Mouse (Mus musculus): Measurements from ENCODE around the gene Fer1l5.

The Fer1l5 gene

GRCm38 (mm10) chr1:36371934-36372845 is at the start of gene Fer1l5:
Gene Fer1l5, plus strand, starts transcription at chr1:36372291.
- DNase-seq, result no peak

DNA sequence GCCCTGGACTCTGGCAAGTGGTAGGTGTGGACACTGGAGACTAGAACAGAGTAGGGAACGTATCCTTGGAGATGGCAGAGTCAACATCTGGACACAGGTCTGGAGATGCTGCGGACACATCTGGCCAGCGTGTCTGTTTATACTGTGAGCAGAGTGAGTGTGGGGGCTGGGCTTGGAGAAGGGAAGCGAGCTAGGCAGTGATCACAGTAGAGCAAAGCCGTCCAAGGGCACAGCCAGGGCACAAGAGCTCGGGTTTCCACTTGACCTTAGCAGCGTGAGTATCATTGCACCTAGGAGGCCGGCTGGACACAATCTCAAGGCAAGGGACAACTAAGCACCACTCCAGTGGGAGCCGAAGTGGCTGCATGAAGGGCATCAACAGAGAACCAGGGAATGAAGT is 49.0 kb upstream of the Fer1l5 start:
- DNase-seq, result no peak

- peak; percentile 64 for DNase-seq
Observed at GRCm38 (mm10) chr1:36323746-36324448, 48.2 kb upstream of the Fer1l5 start.

- no peak for DNase-seq
Observed at GRCm38 (mm10) chr1:36325900-36326321, 46.2 kb upstream of the Fer1l5 start.

- no peak for DNase-seq
Observed at GRCm38 (mm10) chr1:36326815-36327214, 45.3 kb upstream of the Fer1l5 start.

- DNase-seq, result no peak
Observed at GRCm38 (mm10) chr1:36331743-36332142, 40.3 kb upstream of the Fer1l5 start.

GRCm38 (mm10) chr1:36332955-36333887 is 38.9 kb upstream of the Fer1l5 start:
- no peak for DNase-seq

DNA sequence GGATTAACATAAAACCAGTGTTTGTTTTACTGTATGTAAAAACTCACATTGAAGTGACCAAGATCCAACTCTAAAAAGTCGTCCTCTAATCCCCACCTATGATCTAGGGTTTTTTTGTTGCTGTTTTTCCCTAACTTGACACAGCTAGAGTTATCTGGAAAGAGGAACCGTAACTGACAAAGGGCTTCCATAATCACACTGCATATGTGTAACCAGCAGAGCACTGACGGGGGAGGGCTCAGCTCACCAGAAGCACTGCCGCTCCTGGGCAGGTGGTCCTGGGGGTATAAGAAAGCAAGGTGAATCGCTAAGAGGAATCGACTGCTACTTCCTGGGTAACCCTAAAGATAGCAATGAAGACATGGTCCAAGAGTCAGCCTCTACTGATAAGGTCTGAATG is 29.5 kb upstream of the Fer1l5 start:
- no peak for DNase-seq

GRCm38 (mm10) chr1:36352351-36352750 is 19.7 kb upstream of the Fer1l5 start:
- no peak for DNase-seq

GRCm38 (mm10) chr1:36356955-36357695 is 15.0 kb upstream of the Fer1l5 start:
- DNase-seq, result no peak

- peak; percentile 5 to 9 for DNase-seq
Observed at GRCm38 (mm10) chr1:36367698-36368097, 4.4 kb upstream of the Fer1l5 start.

DNA sequence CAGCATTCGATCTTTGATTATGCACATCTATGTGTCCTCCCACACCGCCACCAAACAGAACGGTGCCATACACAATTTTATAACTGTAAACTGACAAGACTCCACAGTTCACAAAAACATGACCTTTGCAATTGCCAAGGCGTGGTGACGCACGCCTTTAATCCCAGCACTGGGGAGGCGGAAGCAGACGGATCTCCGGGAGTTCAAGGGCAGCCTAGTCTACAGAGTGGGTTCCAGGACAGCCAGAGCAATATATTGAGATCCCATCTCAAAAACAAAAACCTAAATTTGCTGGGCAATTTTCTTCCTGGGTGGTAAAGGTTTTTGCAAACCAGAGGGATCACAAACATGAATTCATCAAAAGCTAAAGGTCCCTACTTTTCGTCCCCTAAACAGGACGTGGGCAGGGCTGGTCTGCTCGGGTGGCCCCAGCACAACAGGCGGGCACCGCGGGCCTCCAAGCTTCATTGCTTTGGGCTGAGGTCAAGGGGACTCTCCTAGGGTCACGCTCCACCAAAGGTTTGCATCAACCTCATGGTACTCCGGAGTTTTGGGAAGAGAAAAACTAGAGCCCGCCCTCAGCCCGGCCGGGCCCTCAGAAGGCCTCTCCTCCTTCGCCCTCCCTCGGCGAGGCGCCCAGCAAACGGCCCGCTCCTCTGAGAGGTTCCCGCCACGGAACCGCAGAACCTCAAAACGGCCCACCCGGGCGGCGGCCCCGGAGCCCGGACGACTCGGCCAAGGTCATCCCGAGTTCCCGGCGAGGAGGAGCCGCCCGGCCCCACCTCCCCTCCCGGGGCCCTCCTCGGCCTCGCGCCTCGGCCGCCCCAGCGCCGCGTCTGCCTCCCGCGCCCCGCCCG is 3.8 kb upstream of the Fer1l5 start:
- DNase-seq, result peak; percentile 22 to 68

GRCm38 (mm10) chr1:36368969-36369645 is 3.0 kb upstream of the Fer1l5 start, which contains the start of gene Kansl3:
Gene Kansl3, minus strand, starts transcription at chr1:36369181.
- DNase-seq, result peak; percentile 94 to 95

GRCm38 (mm10) chr1:36370918-36371317 is 1.2 kb upstream of the Fer1l5 start:
- no peak for DNase-seq

DNA sequence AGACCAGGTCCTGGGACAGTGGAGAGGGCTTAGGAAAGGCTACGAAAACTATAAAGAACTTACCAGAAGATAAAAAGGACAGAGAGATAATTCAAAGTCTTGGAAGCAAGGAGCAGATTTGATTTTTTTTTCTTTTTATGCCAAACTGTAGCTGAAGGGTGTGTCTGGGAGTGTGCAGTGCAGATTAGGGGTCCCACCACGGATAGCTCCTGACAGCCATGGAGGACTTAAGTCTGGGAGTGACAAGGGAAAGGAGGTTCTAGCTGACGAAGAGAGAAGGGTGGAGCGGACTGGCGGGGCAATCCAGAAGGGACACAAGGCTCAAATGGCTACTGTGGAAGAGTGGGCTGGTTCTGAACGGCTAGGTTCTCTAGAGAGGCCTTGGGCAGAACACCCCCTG is 6.8 kb downstream of the Fer1l5 start:
- DNase-seq, result no peak

DNA sequence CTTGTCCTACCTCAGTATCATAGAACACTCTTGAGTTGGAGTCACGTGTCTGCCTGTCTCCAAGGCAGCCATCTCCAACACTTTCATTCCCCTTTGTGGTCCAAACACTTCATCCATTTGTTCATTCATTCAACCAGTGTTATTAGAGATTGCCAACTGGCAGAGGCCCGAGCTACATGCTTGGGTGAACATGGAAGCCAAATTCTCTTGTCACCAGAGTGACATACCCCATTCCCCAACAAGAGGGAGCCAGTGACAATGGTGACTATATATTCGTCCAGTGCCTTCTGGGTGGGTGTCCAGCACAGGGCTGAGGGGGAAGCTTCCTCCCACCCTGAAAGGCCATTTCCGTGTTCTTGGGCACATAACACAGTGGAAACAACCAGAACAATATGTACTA is 7.5 kb downstream of the Fer1l5 start:
- peak; percentile 4 to 46 for DNase-seq

DNA sequence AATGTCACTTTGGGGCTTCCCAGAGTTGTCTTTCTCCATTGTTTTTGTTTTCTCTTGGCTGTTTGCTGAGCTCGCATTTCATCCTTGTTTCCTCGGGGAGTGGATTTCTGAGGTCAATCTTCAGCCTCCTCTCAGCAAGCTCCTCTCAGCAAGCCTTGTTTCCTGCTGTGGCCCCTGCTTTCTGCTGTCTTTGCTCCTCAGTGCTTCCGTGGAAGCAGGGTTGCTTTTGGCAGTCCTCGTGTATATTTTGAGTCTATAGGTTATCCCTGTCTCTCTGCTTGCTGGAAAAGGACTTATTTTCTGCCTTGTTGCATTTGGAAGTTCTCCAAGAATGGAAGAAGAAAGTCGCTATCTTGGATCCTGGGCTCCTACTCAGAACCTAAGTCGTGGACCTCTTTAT is 24.9 kb downstream of the Fer1l5 start:
- no peak for DNase-seq

DNA sequence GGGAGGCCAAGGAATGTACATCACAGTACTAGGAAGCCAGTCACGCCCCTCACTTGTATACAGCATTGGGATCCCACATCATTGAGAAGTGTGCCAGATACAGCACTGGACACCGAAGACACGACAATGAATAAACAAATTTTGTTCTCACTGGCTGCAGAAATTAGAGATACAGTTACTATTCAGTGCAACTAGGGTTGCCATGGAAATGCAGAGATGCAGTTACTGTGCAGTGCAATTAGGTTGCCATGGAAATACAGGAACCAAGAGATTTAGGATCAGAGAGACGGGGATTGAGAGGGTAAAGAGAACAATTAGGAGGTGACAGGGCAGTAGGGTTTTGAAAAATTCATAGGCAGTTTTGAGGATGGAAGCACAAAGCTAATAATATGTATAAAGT is 29.4 kb downstream of the Fer1l5 start:
- no peak for DNase-seq

GRCm38 (mm10) chr1:36404531-36404930 is 32.4 kb downstream of the Fer1l5 start:
- DNase-seq, result no peak

DNA sequence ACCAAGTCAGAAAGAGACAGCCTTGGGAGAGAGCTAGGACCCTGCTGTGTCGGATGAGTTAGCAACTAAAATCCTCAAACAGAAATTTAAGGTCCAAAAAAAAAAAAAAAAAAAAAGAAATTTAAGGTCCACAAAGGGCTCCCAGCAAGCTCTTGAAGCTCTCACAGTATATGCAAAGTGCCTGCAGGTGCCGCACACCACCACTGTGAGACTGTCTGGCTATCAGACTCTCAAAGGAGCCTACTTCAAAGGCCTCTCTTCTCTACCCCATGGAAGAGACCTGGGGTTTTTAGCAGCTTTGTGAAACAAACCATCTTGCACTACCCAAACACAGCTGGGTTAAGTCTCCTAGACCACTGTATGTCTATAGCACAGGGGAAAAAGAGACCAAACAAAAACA is 57.4 kb downstream of the Fer1l5 start:
- DNase-seq, result peak in 1 of 2 experiments; percentile 15

Data from cerebellum, postnatal 14 days (tissue).